Mouse (Mus musculus) mouse trophoblast stem cell (cell line): Measurements from ENCODE around the gene Srek1.

Source experiments
- in situ Hi-C, 2 experiments: fragments of 300-500 bp; cut with MseI, MboI; formaldehyde crosslinking; loops; 2 replicates in 1 of 2; 3 replicates in 1 of 2; pipeline ENCODE4 v1.15.1; 2025

The Srek1 gene

GRCm38 (mm10) chr13:103774119-103774757 is at the start of gene Srek1:
Srek1 (minus strand) TSS chr13:103774608.
- in situ Hi-C loops = no loop called here

- in situ Hi-C loops = no loop called here
These were observed 47.9 kb upstream of the Srek1 start for GRCm38 (mm10) chr13:103822270-103822669.

- in situ Hi-C loops = no loop called here
These were observed 45.0 kb upstream of the Srek1 start for GRCm38 (mm10) chr13:103819377-103819776.

- in situ Hi-C loops = no loop called here
These were observed 43.5 kb upstream of the Srek1 start for GRCm38 (mm10) chr13:103817935-103818334.

GRCm38 (mm10) chr13:103807464-103807863 is 33.1 kb upstream of the Srek1 start:
- in situ Hi-C loops = no loop called here

- in situ Hi-C loops = no loop called here
These were observed 31.9 kb upstream of the Srek1 start for GRCm38 (mm10) chr13:103806210-103806851.

- in situ Hi-C loops = no loop called here
These were observed 29.3 kb upstream of the Srek1 start for GRCm38 (mm10) chr13:103803721-103804120.

- in situ Hi-C loops = no loop called here
These were observed 26.6 kb upstream of the Srek1 start for GRCm38 (mm10) chr13:103801021-103801420.

GRCm38 (mm10) chr13:103794688-103795543 is 20.5 kb upstream of the Srek1 start:
- in situ Hi-C loops = no loop called here

GRCm38 (mm10) chr13:103779922-103780585 is 5.6 kb upstream of the Srek1 start:
- in situ Hi-C loops = no loop called here

- in situ Hi-C loops = no loop called here
These were observed 2.7 kb upstream of the Srek1 start for GRCm38 (mm10) chr13:103777126-103777525.

- in situ Hi-C loops = no loop called here
These were observed 845 bp downstream of the Srek1 start for GRCm38 (mm10) chr13:103773407-103774118.

- in situ Hi-C loops = no loop called here
These were observed 1.5 kb downstream of the Srek1 start for GRCm38 (mm10) chr13:103772917-103773316.

GRCm38 (mm10) chr13:103770821-103771220 is 3.6 kb downstream of the Srek1 start:
- in situ Hi-C loops = no loop called here

GRCm38 (mm10) chr13:103767935-103768334 is 6.5 kb downstream of the Srek1 start:
- in situ Hi-C loops = no loop called here

GRCm38 (mm10) chr13:103763640-103764039 is 10.8 kb downstream of the Srek1 start:
- in situ Hi-C loops = no loop called here

- in situ Hi-C loops = no loop called here
These were observed 12.4 kb downstream of the Srek1 start for GRCm38 (mm10) chr13:103761971-103762370.

GRCm38 (mm10) chr13:103751421-103751820 is 23.0 kb downstream of the Srek1 start:
- in situ Hi-C loops = no loop called here

GRCm38 (mm10) chr13:103745688-103746087 is 28.7 kb downstream of the Srek1 start:
- in situ Hi-C loops = no loop called here

- in situ Hi-C loops = no loop called here
These were observed 29.2 kb downstream of the Srek1 start for GRCm38 (mm10) chr13:103745160-103745559.

- in situ Hi-C loops = no loop called here
These were observed 38.9 kb downstream of the Srek1 start for GRCm38 (mm10) chr13:103735330-103736007.
